Mouse (Mus musculus) G1E (cell line): ENCODE data around the gene Ndufb8.

ENCODE experiments used
- CTCF ChIP-seq: IDR thresholded peaks from 2 replicates; pipeline ENCODE4 v1.5.1; 2012; ENCODE audit warnings: low read depth, low read length, inconsistent platforms, mixed read lengths
- TAL1 ChIP-seq: conservative IDR thresholded peaks from 2 replicates; pipeline ENCODE4 v1.6.1; 2012; ENCODE audit warnings: low read depth, low read length, inconsistent platforms, mixed read lengths

DNA sequence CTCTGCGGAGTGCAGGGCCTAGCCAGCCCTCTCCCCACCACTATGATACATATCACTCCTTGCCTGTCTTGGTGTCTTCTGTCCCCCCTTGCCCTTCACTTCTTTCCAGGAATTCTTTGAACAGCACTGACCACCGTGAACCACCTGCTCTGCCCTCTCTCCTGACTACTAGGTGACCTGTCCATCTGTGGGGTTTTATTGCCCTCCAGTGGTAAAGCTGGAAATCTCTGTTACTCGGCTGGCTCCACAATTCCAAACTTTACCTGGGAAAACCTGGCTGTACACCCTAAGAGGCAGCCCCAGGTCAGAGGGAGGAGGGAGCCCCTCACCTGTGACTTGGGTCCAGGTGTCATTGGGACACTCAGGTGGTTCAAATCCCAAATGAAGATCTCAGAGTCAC lies 19.9 kb downstream of the Ndufb8 start:
- no peak for TF ChIP-seq CTCF
- TF ChIP-seq TAL1: no peak
